Comparison of ENCODE assay signal across 13 mouse cellular contexts in genomic region chr9:83563808-83564549, GRCm38 (mm10). TPM values are rescaled to one million over a fixed set of nuclear protein-coding genes. Genes with fewer than 3 reads are reported as not detected.
DNase-seq lines count a peak whose midpoint lies in the region; ATAC-seq lines count a peak whose summit lies in the region.
"Had no signal": no experiment of that assay in that cellular context is flagged by ENCODE, and none has a peak within 500 bp of the region (broad histone marks: within the 10 kb centered on the region; RNA-seq: fewer than 3 reads in every experiment).

No protein-coding gene starts in this region.

- peak overlapping the region; percentile 10; the same call in 1 of the 2 replicates for H3K9ac ChIP-seq in forebrain, embryonic 14.5 days (ENCODE audit: low read length)
- H3K9ac ChIP-seq in forebrain, embryonic 15.5 days (replicated peaks), result no peak overlapping the region
- H3K9ac ChIP-seq in midbrain, embryonic 16.5 days (ENCODE audit: low read depth, low read length), result no peak overlapping the region
- H3K9ac ChIP-seq in midbrain, embryonic 13.5 days (replicated peaks), result no peak overlapping the region
- no peak overlapping the region for H3K9ac ChIP-seq in intestine, embryonic 16.5 days (ENCODE audit: low read depth, low read length)
- H3K9ac ChIP-seq: limb, embryonic 15.5 days had no signal

- no peak overlapping the region for H3K4me2 ChIP-seq in forebrain, embryonic 14.5 days (ENCODE audit: low read length)
- no peak overlapping the region for H3K4me2 ChIP-seq in forebrain, embryonic 15.5 days (replicated peaks)
- H3K4me2 ChIP-seq in midbrain, embryonic 16.5 days (ENCODE audit: low read length), result no peak overlapping the region
- no peak overlapping the region for H3K4me2 ChIP-seq in midbrain, embryonic 13.5 days (replicated peaks)
- no peak overlapping the region for H3K4me2 ChIP-seq in intestine, embryonic 16.5 days (ENCODE audit: low read depth, low read length)
- H3K4me2 ChIP-seq: limb, embryonic 15.5 days had no signal

- H3K36me3 ChIP-seq in forebrain, embryonic 14.5 days (ENCODE audit: control insufficient read depth, insufficient read depth, low read length), result no peaks in the 10 kb centered on the region
- H3K36me3 ChIP-seq in forebrain, embryonic 15.5 days, result no peaks in the 10 kb centered on the region
- H3K36me3 ChIP-seq in midbrain, embryonic 16.5 days (ENCODE audit: control insufficient read depth, insufficient read depth, low read length), result no peaks in the 10 kb centered on the region
- H3K36me3 ChIP-seq in midbrain, embryonic 13.5 days, result no peaks in the 10 kb centered on the region
- H3K36me3 ChIP-seq in intestine, embryonic 16.5 days (ENCODE audit: control insufficient read depth, insufficient read depth, low read length), result no peaks in the 10 kb centered on the region
- H3K36me3 ChIP-seq: limb, embryonic 15.5 days had no signal

- H3K27me3 ChIP-seq in forebrain, embryonic 14.5 days (replicated peaks; ENCODE audit: control insufficient read depth, insufficient read depth, low read length), result no peaks in the 10 kb centered on the region
- H3K27me3 ChIP-seq in forebrain, embryonic 15.5 days, result no peaks in the 10 kb centered on the region
- H3K27me3 ChIP-seq in midbrain, embryonic 16.5 days (ENCODE audit: control insufficient read depth, insufficient read depth, low read depth, low read length), result no peaks in the 10 kb centered on the region
- H3K27me3 ChIP-seq in midbrain, embryonic 13.5 days, result no peaks in the 10 kb centered on the region
- no peaks in the 10 kb centered on the region for H3K27me3 ChIP-seq in intestine, embryonic 16.5 days (replicated peaks; ENCODE audit: control insufficient read depth, insufficient read depth, low read length)
- H3K27me3 ChIP-seq: limb, embryonic 15.5 days had no signal

- no peak for ATAC-seq in forebrain, embryonic 14.5 days
- ATAC-seq in forebrain, embryonic 15.5 days (replicated peaks), result no peak
- ATAC-seq in midbrain, embryonic 16.5 days, result no peak
- no peak for ATAC-seq in midbrain, embryonic 13.5 days
- peak; percentile 53 for ATAC-seq in intestine, embryonic 16.5 days
- ATAC-seq in erythroid progenitor cell, adult 5-6 weeks (replicated peaks; ENCODE audit: low FRiP score, poor library complexity, severe bottlenecking), result no peak

- no peak for DNase-seq in forebrain, embryonic 14.5 days (ENCODE audit: low spot score)
- no peak for DNase-seq in T-cell, adult 2 months (ENCODE audit: low spot score)
- DNase-seq in left cerebral cortex, adult 11 months (ENCODE audit: low spot score), result no peak
- DNase-seq: B cell, adult 2 months; cerebellum, adult 9-11 months; kidney, postnatal 10 days; spleen, adult 18-20 months had no signal

- 41% methylated on average over 16 of the region's 16 CpGs for WGBS in forebrain, embryonic 14.5 days
- WGBS in forebrain, embryonic 15.5 days, result 39% methylated on average over 16 of the region's 16 CpGs
- WGBS in midbrain, embryonic 16.5 days, result 40% methylated on average over 16 of the region's 16 CpGs
- 44% methylated on average over 16 of the region's 16 CpGs for WGBS in midbrain, embryonic 13.5 days
- 47% methylated on average over 16 of the region's 16 CpGs for WGBS in intestine, embryonic 16.5 days

- H3K4me1 ChIP-seq in forebrain, embryonic 14.5 days (ENCODE audit: control insufficient read depth, insufficient read depth, low read length), result peaks cover 9% of the 10 kb centered on the region; the same call in 1 of the 2 replicates
- peaks cover 21% of the 10 kb centered on the region for H3K4me1 ChIP-seq in forebrain, embryonic 15.5 days
- peaks cover 7% of the 10 kb centered on the region for H3K4me1 ChIP-seq in midbrain, embryonic 16.5 days (ENCODE audit: control insufficient read depth, insufficient read depth, low read length)
- H3K4me1 ChIP-seq in midbrain, embryonic 13.5 days (replicated peaks), result 0 out of 2 replicates have a peak, but pooled peaks cover 2% of the 10 kb centered on the region
- peaks cover 13% of the 10 kb centered on the region for H3K4me1 ChIP-seq in intestine, embryonic 16.5 days (ENCODE audit: control insufficient read depth, insufficient read depth, low read length)

- H3K4me3 ChIP-seq in forebrain, embryonic 14.5 days (ENCODE audit: low read depth, low read length), result no peak overlapping the region
- H3K4me3 ChIP-seq in forebrain, embryonic 15.5 days, result no peak overlapping the region
- no peak overlapping the region for H3K4me3 ChIP-seq in midbrain, embryonic 16.5 days (ENCODE audit: low read depth, low read length)
- H3K4me3 ChIP-seq in midbrain, embryonic 13.5 days (replicated peaks), result no peak overlapping the region
- H3K4me3 ChIP-seq in intestine, embryonic 16.5 days (ENCODE audit: low read length), result no peak overlapping the region
- H3K4me3 ChIP-seq: limb, embryonic 15.5 days had no signal

- H3K27ac ChIP-seq in forebrain, embryonic 14.5 days (ENCODE audit: low read depth, low read length), result no peak overlapping the region
- H3K27ac ChIP-seq in forebrain, embryonic 15.5 days (replicated peaks), result no peak overlapping the region
- H3K27ac ChIP-seq in midbrain, embryonic 16.5 days (ENCODE audit: low read length), result 0 out of 2 replicates have a peak overlapping the region, but pooled peaks have one; percentile 20
- no peak overlapping the region for H3K27ac ChIP-seq in midbrain, embryonic 13.5 days
- no peak overlapping the region for H3K27ac ChIP-seq in intestine, embryonic 16.5 days (ENCODE audit: low read length)
- H3K27ac ChIP-seq: limb, embryonic 15.5 days had no signal

- no peaks in the 10 kb centered on the region for H3K9me3 ChIP-seq in forebrain, embryonic 14.5 days (replicated peaks; ENCODE audit: control insufficient read depth, low read length)
- H3K9me3 ChIP-seq in forebrain, embryonic 15.5 days, result no peaks in the 10 kb centered on the region
- no peaks in the 10 kb centered on the region for H3K9me3 ChIP-seq in midbrain, embryonic 16.5 days (replicated peaks; ENCODE audit: control insufficient read depth, low read length, poor library complexity, severe bottlenecking)
- no peaks in the 10 kb centered on the region; the same call in 1 of the 2 replicates for H3K9me3 ChIP-seq in midbrain, embryonic 13.5 days
- H3K9me3 ChIP-seq in intestine, embryonic 16.5 days (ENCODE audit: control insufficient read depth, low read length), result no peaks in the 10 kb centered on the region
- H3K9me3 ChIP-seq: limb, embryonic 15.5 days had no signal

RNA-seq across cellular contexts. Expression of gene Sh3bgrl2, which starts 15.9 kb away (rescaled TPM):
- 26.3 and 26.4 TPM in 2 replicates for polyA plus RNA-seq in forebrain, embryonic 14.5 days (2014; fragmentation: Nextera tagmentation; extraction: Ambion mirVana)
- 21.4 and 21.7 TPM in 2 replicates for polyA plus RNA-seq in forebrain, embryonic 15.5 days (2015; fragmentation: Nextera tagmentation; extraction: Ambion mirVana)
- 8.4 and 10.3 TPM in 2 replicates for polyA plus RNA-seq in midbrain, embryonic 16.5 days (2015; fragmentation: Nextera tagmentation; extraction: Ambion mirVana)
- polyA plus RNA-seq in midbrain, embryonic 13.5 days (2015; fragmentation: Nextera tagmentation; extraction: Ambion mirVana), result 5.0 and 6.1 TPM in 2 replicates
- polyA plus RNA-seq in intestine, embryonic 16.5 days (2015; fragmentation: Nextera tagmentation; extraction: Ambion mirVana), result 16.5 and 17.9 TPM in 2 replicates
- 4.0 TPM in 1 of 2 replicates, not detected in the other for total RNA-seq in erythroid progenitor cell, adult 5-6 weeks (2015; ENCODE audit: low replicate concordance)
- 0.13 and 0.30 TPM in 2 replicates for total RNA-seq in erythroid progenitor cell, adult 5-6 weeks (2017; ENCODE audit: low replicate concordance)
